Mouse (Mus musculus) heart, embryonic 16.5 days (tissue): ENCODE data around the gene Scd3. TPM values are rescaled to one million over a fixed set of nuclear protein-coding genes. Genes with fewer than 3 reads are reported as not detected.

Experiments used
- ATAC-seq: fragments of 200-750 bp; cut with Nextera tagmentation; replicated peaks from 2 replicates; pipeline ENCODE4 v1.8.0; 2017; ENCODE audit warnings: moderate number of reproducible peaks; ENCODE audit not compliant: insufficient read depth, low FRiP score; ENCODE audit errors: extremely low read depth
- H3K27ac ChIP-seq: fragments of 300-500 bp; sonication (generic); 2 replicates; pipeline ENCODE4 v1.5.1; 2014; ENCODE audit warnings: mild to moderate bottlenecking, low read length, control low read depth, moderate library complexity
- H3K27me3 ChIP-seq: fragments of 300-500 bp; sonication (generic); 2 replicates; pipeline ENCODE4 v1.6.1; 2014; ENCODE audit warnings: low read length, mixed read lengths; ENCODE audit not compliant: control insufficient read depth, insufficient read depth
- H3K36me3 ChIP-seq: fragments of 300-500 bp; sonication (generic); 2 replicates; pipeline ENCODE4 v1.6.1; 2014; ENCODE audit not compliant: control insufficient read depth, insufficient read depth
- H3K4me1 ChIP-seq: fragments of 300-500 bp; sonication (generic); 2 replicates; pipeline ENCODE4 v1.6.1; 2014; ENCODE audit warnings: low read length, mixed read lengths; ENCODE audit not compliant: control insufficient read depth, insufficient read depth
- H3K4me2 ChIP-seq: fragments of 300-500 bp; sonication (generic); 2 replicates; pipeline ENCODE4 v1.6.1; 2014; ENCODE audit warnings: low read depth, mild to moderate bottlenecking, control low read depth, low read length
- H3K4me3 ChIP-seq: fragments of 300-500 bp; sonication (generic); 2 replicates; pipeline ENCODE4 v1.5.1; 2014; ENCODE audit warnings: mild to moderate bottlenecking, control low read depth, low read length
- H3K9ac ChIP-seq: fragments of 300-500 bp; sonication (generic); 2 replicates; pipeline ENCODE4 v1.6.1; 2014; ENCODE audit warnings: low read length, control low read depth
- H3K9me3 ChIP-seq: fragments of 300-500 bp; sonication (generic); replicated peaks from 2 replicates; pipeline ENCODE4 v1.6.1; 2016; ENCODE audit warnings: low read length; ENCODE audit not compliant: control insufficient read depth
- WGBS: fragments of 180-500 bp; shearing (Covaris S2); extraction: QIAGEN DNeasy Blood & Tissue Kit; methylation state at CpG from one replicate; pipeline ENCODE4 v1.1.7; 2014; 5-methylcytosine and 5-hydroxymethylcytosine counted together
- polyA plus RNA-seq: library from polyadenylated mRNA; unstranded; fragments of >200 nt; fragmentation: Nextera tagmentation; extraction: Ambion mirVana; gene quantifications from 2 replicates; pipeline ENCODE4 v1.2.1, GENCODE M21; 2015

The Scd3 gene
- 0.16 and 0.40 TPM in 2 replicates for polyA plus RNA-seq

- ATAC-seq = no peak
These were observed at the start of gene Scd3 for GRCm38 (mm10) chr19:44203015-44203564. TSS of gene Scd3 (plus strand) at chr19:44203269.

GRCm38 (mm10) chr19:44153781-44154180 is 49.3 kb upstream of the Scd3 start:
- Histone ChIP-seq H3K4me3 (no peak overlapping the region), H3K27me3 (peaks cover 14% of the 10 kb centered on the region), H3K4me1 (no peaks in the 10 kb centered on the region), H3K36me3 (no peaks in the 10 kb centered on the region), H3K27ac (no peak overlapping the region), H3K9me3 (no peaks in the 10 kb centered on the region), H3K4me2 (no peak overlapping the region), H3K9ac (no peak overlapping the region)
- no peak for ATAC-seq
- 74% methylated on average over 5 of the region's 5 CpGs for WGBS

More at GRCm38 (mm10) chr19:44203015-44203564, at the start of gene Scd3:
- H3K9ac ChIP-seq = no peak within 1 kb of the TSS
- H3K27me3 ChIP-seq = no peaks in the 10 kb centered on the region
- no peak within 1 kb of the TSS for H3K4me3 ChIP-seq
- H3K27ac ChIP-seq = no peak within 1 kb of the TSS
- no peaks in the 10 kb centered on the region for H3K4me1 ChIP-seq
- no peaks in the 10 kb centered on the region for H3K36me3 ChIP-seq
- H3K9me3 ChIP-seq = no peaks in the 10 kb centered on the region
- WGBS = 94% methylated on average over 9 of the region's 9 CpGs
- H3K4me2 ChIP-seq = no peak within 1 kb of the TSS

- H3K4me2 ChIP-seq = no peak overlapping the region
- 88% methylated on average over 10 of the region's 10 CpGs for WGBS
- no peak overlapping the region for H3K9ac ChIP-seq
- no peak overlapping the region for H3K27ac ChIP-seq
- peaks cover 14% of the 10 kb centered on the region for H3K27me3 ChIP-seq
- H3K4me1 ChIP-seq = no peaks in the 10 kb centered on the region
- H3K4me3 ChIP-seq = no peak overlapping the region
- no peaks in the 10 kb centered on the region for H3K9me3 ChIP-seq
- no peak for ATAC-seq
- no peaks in the 10 kb centered on the region for H3K36me3 ChIP-seq
These were observed 46.1 kb upstream of the Scd3 start for GRCm38 (mm10) chr19:44157005-44157404.

- Histone ChIP-seq H3K4me2 (no peak overlapping the region), H3K4me1 (no peaks in the 10 kb centered on the region), H3K9me3 (no peaks in the 10 kb centered on the region), H3K9ac (no peak overlapping the region), H3K27me3 (peaks cover 7% of the 10 kb centered on the region), H3K4me3 (no peak overlapping the region), H3K36me3 (no peaks in the 10 kb centered on the region), H3K27ac (no peak overlapping the region)
- ATAC-seq = no peak
- 75% methylated on average over 3 of the region's 3 CpGs for WGBS
These were observed 43.7 kb upstream of the Scd3 start for GRCm38 (mm10) chr19:44159386-44159785.

GRCm38 (mm10) chr19:44161515-44161914 is 41.6 kb upstream of the Scd3 start:
- Histone ChIP-seq H3K4me2 (no peak overlapping the region), H3K36me3 (no peaks in the 10 kb centered on the region), H3K27me3 (no peaks in the 10 kb centered on the region; the same call in none of the 2 replicates), H3K4me3 (no peak overlapping the region), H3K4me1 (no peaks in the 10 kb centered on the region), H3K27ac (no peak overlapping the region), H3K9ac (no peak overlapping the region), H3K9me3 (no peaks in the 10 kb centered on the region)
- no peak for ATAC-seq
- WGBS = 8% methylated on average over 3 of the region's 3 CpGs

GRCm38 (mm10) chr19:44174835-44175234 is 28.2 kb upstream of the Scd3 start:
- no peaks in the 10 kb centered on the region for H3K36me3 ChIP-seq
- H3K27ac ChIP-seq = no peak overlapping the region
- H3K27me3 ChIP-seq = no peaks in the 10 kb centered on the region
- H3K4me3 ChIP-seq = no peak overlapping the region
- no peak overlapping the region for H3K4me2 ChIP-seq
- H3K9ac ChIP-seq = no peak overlapping the region
- 57% methylated on average over 8 of the region's 8 CpGs for WGBS
- no peaks in the 10 kb centered on the region for H3K4me1 ChIP-seq
- H3K9me3 ChIP-seq = peaks cover 13% of the 10 kb centered on the region
- no peak for ATAC-seq

- Histone ChIP-seq H3K9ac (no peak overlapping the region), H3K4me1 (no peaks in the 10 kb centered on the region), H3K36me3 (no peaks in the 10 kb centered on the region), H3K9me3 (peaks cover 13% of the 10 kb centered on the region), H3K4me2 (no peak overlapping the region), H3K4me3 (no peak overlapping the region), H3K27me3 (no peaks in the 10 kb centered on the region), H3K27ac (no peak overlapping the region)
- WGBS = 79% methylated on average over 3 of the region's 3 CpGs
- no peak for ATAC-seq
These were observed 26.3 kb upstream of the Scd3 start for GRCm38 (mm10) chr19:44176741-44177140.

- no peak overlapping the region for H3K27ac ChIP-seq
- no peaks in the 10 kb centered on the region for H3K27me3 ChIP-seq
- H3K4me3 ChIP-seq = no peak overlapping the region
- H3K4me1 ChIP-seq = no peaks in the 10 kb centered on the region
- WGBS = 57% methylated on average over 1 of the region's 1 CpGs
- H3K9me3 ChIP-seq = peaks cover 8% of the 10 kb centered on the region
- H3K4me2 ChIP-seq = no peak overlapping the region
- H3K36me3 ChIP-seq = no peaks in the 10 kb centered on the region
- no peak overlapping the region for H3K9ac ChIP-seq
- ATAC-seq = no peak
These were observed 22.6 kb upstream of the Scd3 start for GRCm38 (mm10) chr19:44180502-44180901.

- no peak overlapping the region for H3K27ac ChIP-seq
- no peak for ATAC-seq
- H3K9ac ChIP-seq = no peak overlapping the region
- no peaks in the 10 kb centered on the region for H3K4me1 ChIP-seq
- no peak overlapping the region for H3K4me2 ChIP-seq
- no peak overlapping the region for H3K4me3 ChIP-seq
- WGBS = 65% methylated on average over 3 of the region's 3 CpGs
- no peaks in the 10 kb centered on the region for H3K36me3 ChIP-seq
- no peaks in the 10 kb centered on the region for H3K27me3 ChIP-seq
- H3K9me3 ChIP-seq = peaks cover 2% of the 10 kb centered on the region; the same call in 1 of the 2 replicates
These were observed 19.1 kb upstream of the Scd3 start for GRCm38 (mm10) chr19:44183968-44184367.
